Mouse (Mus musculus): ENCODE measurements around the gene Mindy4. TPM values are rescaled to one million over a fixed set of nuclear protein-coding genes. Genes with fewer than 3 reads are reported as not detected.

Gene Mindy4
- total RNA-seq, 2 experiments from 2014 or later: 3.4 TPM; not detected in 1

GRCm38 (mm10) chr6:55328179-55328578 is 125.0 kb downstream of the Mindy4 start:
- no peak for ATAC-seq (replicated peaks; ENCODE audit: low FRiP score, poor library complexity, severe bottlenecking)

- no peak for ATAC-seq (replicated peaks; ENCODE audit: low FRiP score, poor library complexity, severe bottlenecking)
These were observed 128.1 kb downstream of the Mindy4 start for GRCm38 (mm10) chr6:55331315-55331714.

GRCm38 (mm10) chr6:55332100-55332772 is 129.1 kb downstream of the Mindy4 start:
- no peak for ATAC-seq (replicated peaks; ENCODE audit: low FRiP score, poor library complexity, severe bottlenecking)

- no peak for ATAC-seq (replicated peaks; ENCODE audit: low FRiP score, poor library complexity, severe bottlenecking)
These were observed 129.6 kb downstream of the Mindy4 start for GRCm38 (mm10) chr6:55332773-55333109.

- peak; percentile 40 for ATAC-seq (replicated peaks; ENCODE audit: low FRiP score, poor library complexity, severe bottlenecking)
These were observed 132.9 kb downstream of the Mindy4 start, which contains the start of gene Aqp1 for GRCm38 (mm10) chr6:55335989-55336514. Gene Aqp1 (plus strand): TSS chr6:55336432.

- ATAC-seq (replicated peaks; ENCODE audit: low FRiP score, poor library complexity, severe bottlenecking): no peak
These were observed 134.1 kb downstream of the Mindy4 start for GRCm38 (mm10) chr6:55337242-55337641.

- peak; percentile 1; the same call in 1 of the 2 replicates for ATAC-seq (replicated peaks; ENCODE audit: low FRiP score, poor library complexity, severe bottlenecking)
These were observed 134.9 kb downstream of the Mindy4 start for GRCm38 (mm10) chr6:55338077-55338476.

GRCm38 (mm10) chr6:55338934-55339825 is 136.0 kb downstream of the Mindy4 start:
- ATAC-seq (replicated peaks; ENCODE audit: low FRiP score, poor library complexity, severe bottlenecking): peak; percentile 55

- ATAC-seq (replicated peaks; ENCODE audit: low FRiP score, poor library complexity, severe bottlenecking): no peak
These were observed 138.5 kb downstream of the Mindy4 start for GRCm38 (mm10) chr6:55341688-55342087.

GRCm38 (mm10) chr6:55342328-55342727 is 139.1 kb downstream of the Mindy4 start:
- ATAC-seq (replicated peaks; ENCODE audit: low FRiP score, poor library complexity, severe bottlenecking): peak; percentile 23; the same call in 1 of the 2 replicates

- ATAC-seq (replicated peaks; ENCODE audit: low FRiP score, poor library complexity, severe bottlenecking): no peak
These were observed 140.3 kb downstream of the Mindy4 start for GRCm38 (mm10) chr6:55343446-55343845.

- ATAC-seq (replicated peaks; ENCODE audit: low FRiP score, poor library complexity, severe bottlenecking): no peak
These were observed 141.3 kb downstream of the Mindy4 start for GRCm38 (mm10) chr6:55344291-55345016.

- no peak for ATAC-seq (replicated peaks; ENCODE audit: low FRiP score, poor library complexity, severe bottlenecking)
These were observed 142.1 kb downstream of the Mindy4 start for GRCm38 (mm10) chr6:55345264-55345663.

GRCm38 (mm10) chr6:55346491-55346890 is 143.3 kb downstream of the Mindy4 start:
- no peak for ATAC-seq (replicated peaks; ENCODE audit: low FRiP score, poor library complexity, severe bottlenecking)

- peak; percentile 36; the same call in 1 of the 2 replicates for ATAC-seq (replicated peaks; ENCODE audit: low FRiP score, poor library complexity, severe bottlenecking)
These were observed 144.8 kb downstream of the Mindy4 start for GRCm38 (mm10) chr6:55347711-55348571.

- ATAC-seq (replicated peaks; ENCODE audit: low FRiP score, poor library complexity, severe bottlenecking): no peak
These were observed 146.0 kb downstream of the Mindy4 start for GRCm38 (mm10) chr6:55349231-55349630.

- no peak for ATAC-seq (replicated peaks; ENCODE audit: low FRiP score, poor library complexity, severe bottlenecking)
These were observed 147.3 kb downstream of the Mindy4 start for GRCm38 (mm10) chr6:55350383-55350952.

GRCm38 (mm10) chr6:55351712-55352111 is 148.5 kb downstream of the Mindy4 start:
- no peak for ATAC-seq (replicated peaks; ENCODE audit: low FRiP score, poor library complexity, severe bottlenecking)
